Mouse (Mus musculus): Measurements from ENCODE around the gene Gm49450. TPM values are rescaled to one million over a fixed set of nuclear protein-coding genes. Genes with fewer than 3 reads are reported as not detected.

The Gm49450 gene
- polyA plus RNA-seq, 1 experiment: not detected

GRCm38 (mm10) chr15:98994957-98995520 lies 41.7 kb upstream of the Gm49450 start:
- 80% methylated on average over 9 of the region's 9 CpGs for WGBS
- no peaks in the 10 kb centered on the region for H3K36me3 ChIP-seq (ENCODE audit: control insufficient read depth, insufficient read depth, low read length)
- no peak for DNase-seq
- H3K4me1 ChIP-seq (ENCODE audit: control insufficient read depth, insufficient read depth, low read length): no peaks in the 10 kb centered on the region
- TF ChIP-seq CTCF (conservative IDR thresholded peaks at IDR 0.05; ENCODE audit: insufficient read depth, insufficient read length, low read depth, low read length) (no peak), POLR2A (IDR thresholded peaks at IDR 0.05; ENCODE audit: low read depth, low read length) (no peak)
- no peak overlapping the region for H3K27ac ChIP-seq (ENCODE audit: insufficient read depth, low read depth, low read length)
- no peaks in the 10 kb centered on the region for H3K27me3 ChIP-seq (replicated peaks; ENCODE audit: control insufficient read depth, insufficient read depth, low read length)
- H3K4me3 ChIP-seq (ENCODE audit: insufficient read depth, low read depth, low read length): no peak overlapping the region

- DNase-seq: peak; percentile 91
- no peaks in the 10 kb centered on the region for H3K36me3 ChIP-seq (ENCODE audit: control insufficient read depth, insufficient read depth, low read length)
- under 1% methylated on average over 11 of the region's 11 CpGs for WGBS
- H3K4me1 ChIP-seq (ENCODE audit: control insufficient read depth, insufficient read depth, low read length): no peaks in the 10 kb centered on the region
- H3K27ac ChIP-seq (ENCODE audit: insufficient read depth, low read depth, low read length): no peak overlapping the region
- H3K27me3 ChIP-seq (replicated peaks; ENCODE audit: control insufficient read depth, insufficient read depth, low read length): no peaks in the 10 kb centered on the region
- H3K4me3 ChIP-seq (ENCODE audit: insufficient read depth, low read depth, low read length): no peak overlapping the region
- TF ChIP-seq CTCF (conservative IDR thresholded peaks at IDR 0.05; ENCODE audit: insufficient read depth, insufficient read length, low read depth, low read length) (peak; percentile 91), POLR2A (IDR thresholded peaks at IDR 0.05; ENCODE audit: low read depth, low read length) (no peak)
Observed at GRCm38 (mm10) chr15:98993865-98994264, 40.5 kb upstream of the Gm49450 start.

- peak overlapping the region; percentile 50 for H3K4me3 ChIP-seq (ENCODE audit: insufficient read depth, low read depth, low read length)
- DNase-seq: peak; percentile 96
- TF ChIP-seq POLR2A (IDR thresholded peaks at IDR 0.05; ENCODE audit: low read depth, low read length) (peak; percentile 60), CTCF (conservative IDR thresholded peaks at IDR 0.05; ENCODE audit: insufficient read depth, insufficient read length, low read depth, low read length) (peak; percentile 89)
- under 1% methylated on average over 35 of the region's 35 CpGs for WGBS
- H3K36me3 ChIP-seq (ENCODE audit: control insufficient read depth, insufficient read depth, low read length): no peaks in the 10 kb centered on the region
- H3K27ac ChIP-seq (ENCODE audit: insufficient read depth, low read depth, low read length): peak overlapping the region; percentile 85
- no peaks in the 10 kb centered on the region for H3K4me1 ChIP-seq (ENCODE audit: control insufficient read depth, insufficient read depth, low read length)
- no peaks in the 10 kb centered on the region for H3K27me3 ChIP-seq (replicated peaks; ENCODE audit: control insufficient read depth, insufficient read depth, low read length)
Observed at GRCm38 (mm10) chr15:98993093-98993793, 39.9 kb upstream of the Gm49450 start.

GRCm38 (mm10) chr15:98992086-98992912 lies 38.9 kb upstream of the Gm49450 start:
- no peak for TF ChIP-seq CTCF (conservative IDR thresholded peaks at IDR 0.05; ENCODE audit: insufficient read depth, insufficient read length, low read depth, low read length)
- TF ChIP-seq POLR2A (IDR thresholded peaks at IDR 0.05; ENCODE audit: low read depth, low read length): no peak
- Histone ChIP-seq H3K27me3 (replicated peaks; ENCODE audit: control insufficient read depth, insufficient read depth, low read length) (no peaks in the 10 kb centered on the region), H3K4me3 (ENCODE audit: insufficient read depth, low read depth, low read length) (no peak overlapping the region), H3K4me1 (ENCODE audit: control insufficient read depth, insufficient read depth, low read length) (no peaks in the 10 kb centered on the region), H3K36me3 (ENCODE audit: control insufficient read depth, insufficient read depth, low read length) (no peaks in the 10 kb centered on the region), H3K27ac (ENCODE audit: insufficient read depth, low read depth, low read length) (peak overlapping the region; percentile 11; the same call in 1 of the 2 replicates)
- 31% methylated on average over 17 of the region's 17 CpGs for WGBS
- peak; percentile 61 for DNase-seq

GRCm38 (mm10) chr15:98991540-98992050 lies 38.2 kb upstream of the Gm49450 start:
- H3K4me1 ChIP-seq (ENCODE audit: control insufficient read depth, insufficient read depth, low read length): no peaks in the 10 kb centered on the region
- H3K36me3 ChIP-seq (ENCODE audit: control insufficient read depth, insufficient read depth, low read length): no peaks in the 10 kb centered on the region
- WGBS: 62% methylated on average over 9 of the region's 9 CpGs
- H3K27ac ChIP-seq (ENCODE audit: insufficient read depth, low read depth, low read length): no peak overlapping the region
- no peak for DNase-seq
- TF ChIP-seq POLR2A (IDR thresholded peaks at IDR 0.05; ENCODE audit: low read depth, low read length): no peak
- TF ChIP-seq CTCF (conservative IDR thresholded peaks at IDR 0.05; ENCODE audit: insufficient read depth, insufficient read length, low read depth, low read length): no peak
- H3K4me3 ChIP-seq (ENCODE audit: insufficient read depth, low read depth, low read length): no peak overlapping the region
- no peaks in the 10 kb centered on the region for H3K27me3 ChIP-seq (replicated peaks; ENCODE audit: control insufficient read depth, insufficient read depth, low read length)

GRCm38 (mm10) chr15:98990669-98991539 lies 37.6 kb upstream of the Gm49450 start:
- Histone ChIP-seq H3K4me1 (ENCODE audit: control insufficient read depth, insufficient read depth, low read length) (no peaks in the 10 kb centered on the region), H3K4me3 (ENCODE audit: insufficient read depth, low read depth, low read length) (no peak overlapping the region), H3K27ac (ENCODE audit: insufficient read depth, low read depth, low read length) (no peak overlapping the region), H3K27me3 (replicated peaks; ENCODE audit: control insufficient read depth, insufficient read depth, low read length) (no peaks in the 10 kb centered on the region), H3K36me3 (ENCODE audit: control insufficient read depth, insufficient read depth, low read length) (no peaks in the 10 kb centered on the region)
- no peak for TF ChIP-seq CTCF (conservative IDR thresholded peaks at IDR 0.05; ENCODE audit: insufficient read depth, insufficient read length, low read depth, low read length)
- TF ChIP-seq POLR2A (IDR thresholded peaks at IDR 0.05; ENCODE audit: low read depth, low read length): no peak
- 68% methylated on average over 15 of the region's 15 CpGs for WGBS
- DNase-seq: no peak

Data from kidney, adult 2 months (tissue).